Mouse (Mus musculus): ENCODE data around the gene Proca1. TPM values are rescaled to one million over a fixed set of nuclear protein-coding genes. Genes with fewer than 3 reads are reported as not detected.

Proca1 gene
- polyA plus RNA-seq (2015; fragmentation: Nextera tagmentation; extraction: Ambion mirVana): 6.5 and 7.8 TPM in 2 replicates

GRCm38 (mm10) chr11:78193113-78193512 is at the start of gene Proca1:
Proca1 (plus strand) TSS chr11:78193392.

GRCm38 (mm10) chr11:78164924-78165760 is 28.1 kb upstream of the Proca1 start, which contains the start of gene Traf4:
Traf4 (minus strand) TSS chr11:78165589.

GRCm38 (mm10) chr11:78176402-78176862 is 16.8 kb upstream of the Proca1 start, which contains the start of the genes Nek8 and Tlcd1:
Nek8 (minus strand) TSS chr11:78176675.
Tlcd1 (plus strand) TSS chr11:78176711.

GRCm38 (mm10) chr11:78182961-78183844 is 10.0 kb upstream of the Proca1 start, which contains the start of gene Rpl23a:
Rpl23a (minus strand) TSS chr11:78183584.

GRCm38 (mm10) chr11:78188331-78189233 is 4.6 kb upstream of the Proca1 start, which contains the start of gene Rab34:
Rab34 (plus strand) TSS chr11:78188430.

GRCm38 (mm10) chr11:78245627-78246317 is 52.6 kb downstream of the Proca1 start, which contains the start of the genes Sdf2 and Supt6:
Sdf2 (plus strand) TSS chr11:78245746.
Supt6 (minus strand) TSS chr11:78245987.

Small RNA genes lying within 50 kb of the gene (microRNA-seq; reads per million reads assigned to microRNA genes)
- not detected for gene Mir7653 (ENCODE audit: borderline replicate concordance, insufficient number of aligned reads)

Other genes with a start within 250 kb of the Proca1 start
- gene Phf12, start 210.6 kb upstream of the Proca1 start, polyA plus RNA-seq (2015; fragmentation: Nextera tagmentation; extraction: Ambion mirVana): 9.1 and 13.1 TPM in 2 replicates
- gene Dhrs13, start 161.1 kb upstream of the Proca1 start, polyA plus RNA-seq (2015; fragmentation: Nextera tagmentation; extraction: Ambion mirVana): 13.1 and 22.1 TPM in 2 replicates
- gene Flot2, start 155.5 kb upstream of the Proca1 start, polyA plus RNA-seq (2015; fragmentation: Nextera tagmentation; extraction: Ambion mirVana): 73.4 and 83.2 TPM in 2 replicates
- gene Eral1, start 113.0 kb upstream of the Proca1 start, polyA plus RNA-seq (2015; fragmentation: Nextera tagmentation; extraction: Ambion mirVana): 18.5 and 31.0 TPM in 2 replicates
- gene Fam222b, start 98.7 kb upstream of the Proca1 start, polyA plus RNA-seq (2015; fragmentation: Nextera tagmentation; extraction: Ambion mirVana): 7.7 and 11.3 TPM in 2 replicates
- 26.5 and 29.7 TPM in 2 replicates for gene Traf4, start 27.8 kb upstream of the Proca1 start, polyA plus RNA-seq (2015; fragmentation: Nextera tagmentation; extraction: Ambion mirVana)
- gene Nek8, start 16.7 kb upstream of the Proca1 start, polyA plus RNA-seq (2015; fragmentation: Nextera tagmentation; extraction: Ambion mirVana): 12.4 and 15.0 TPM in 2 replicates
- 43.8 and 59.8 TPM in 2 replicates for gene Tlcd1, start 16.7 kb upstream of the Proca1 start, polyA plus RNA-seq (2015; fragmentation: Nextera tagmentation; extraction: Ambion mirVana)
- 1,480 and 1,753 TPM in 2 replicates for gene Rpl23a, start 9.8 kb upstream of the Proca1 start, polyA plus RNA-seq (2015; fragmentation: Nextera tagmentation; extraction: Ambion mirVana)
- 133 and 149 TPM in 2 replicates for gene Rab34, start 5.0 kb upstream of the Proca1 start, polyA plus RNA-seq (2015; fragmentation: Nextera tagmentation; extraction: Ambion mirVana)
- 161 and 193 TPM in 2 replicates for gene Sdf2, start 52.4 kb downstream of the Proca1 start, polyA plus RNA-seq (2015; fragmentation: Nextera tagmentation; extraction: Ambion mirVana)
- 12.5 and 14.4 TPM in 2 replicates for gene Supt6, start 52.6 kb downstream of the Proca1 start, polyA plus RNA-seq (2015; fragmentation: Nextera tagmentation; extraction: Ambion mirVana)
- gene 2610507B11Rik, start 68.4 kb downstream of the Proca1 start, polyA plus RNA-seq (2015; fragmentation: Nextera tagmentation; extraction: Ambion mirVana): 39.8 and 70.6 TPM in 2 replicates
- 0.21 TPM in 1 of 2 replicates, not detected in the other for gene BC030499, start 97.4 kb downstream of the Proca1 start, polyA plus RNA-seq (2015; fragmentation: Nextera tagmentation; extraction: Ambion mirVana)
- gene Spag5, start 108.1 kb downstream of the Proca1 start, polyA plus RNA-seq (2015; fragmentation: Nextera tagmentation; extraction: Ambion mirVana): 6.4 and 8.2 TPM in 2 replicates
- 13.7 and 19.6 TPM in 2 replicates for gene Aldoc, start 129.6 kb downstream of the Proca1 start, polyA plus RNA-seq (2015; fragmentation: Nextera tagmentation; extraction: Ambion mirVana)
- 50.8 and 80.0 TPM in 2 replicates for gene Pigs, start 135.0 kb downstream of the Proca1 start, polyA plus RNA-seq (2015; fragmentation: Nextera tagmentation; extraction: Ambion mirVana)
- gene Unc119, start 150.1 kb downstream of the Proca1 start, polyA plus RNA-seq (2015; fragmentation: Nextera tagmentation; extraction: Ambion mirVana): 82.0 and 100 TPM in 2 replicates
- gene Foxn1, start 193.2 kb downstream of the Proca1 start, polyA plus RNA-seq (2015; fragmentation: Nextera tagmentation; extraction: Ambion mirVana): 0.06 TPM in 1 of 2 replicates, not detected in the other
- 0.11 and 0.21 TPM in 2 replicates for gene Slc13a2, start 228.8 kb downstream of the Proca1 start, polyA plus RNA-seq (2015; fragmentation: Nextera tagmentation; extraction: Ambion mirVana)

Measured in adrenal gland, postnatal 0 days (tissue).